Mouse (Mus musculus): Measurements from ENCODE around the gene Nexn.

DNA sequence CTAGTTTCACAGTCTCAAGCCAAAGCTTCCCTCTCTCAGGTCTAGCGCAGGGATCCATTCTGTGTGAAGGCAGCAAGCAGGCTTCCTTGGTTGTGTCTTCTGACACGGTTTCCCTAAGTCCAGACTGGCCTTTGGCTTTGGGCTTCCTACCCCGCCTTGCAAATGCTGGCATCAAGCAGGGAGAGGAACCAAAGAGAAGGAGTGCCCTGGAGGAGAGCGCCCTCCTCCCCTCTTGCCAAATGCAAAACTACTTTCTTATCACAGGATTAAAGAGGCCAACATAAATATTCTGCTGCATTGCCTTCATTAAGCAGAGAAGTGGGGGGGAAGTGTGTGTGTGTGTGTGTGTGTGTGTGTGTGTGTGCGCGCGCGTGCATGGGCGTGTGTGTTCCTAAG lies 43.1 kb upstream of the Nexn start:
- TF ChIP-seq CTCF (conservative IDR thresholded peaks at IDR 0.05; ENCODE audit: insufficient read depth, insufficient read length, low read depth, low read length) (no peak), POLR2A (IDR thresholded peaks at IDR 0.05; ENCODE audit: low read depth, low read length) (no peak)

Data from kidney, adult 2 months (tissue).